Mouse (Mus musculus) lung, adult 2 months (tissue): Measurements from ENCODE around the gene 3110009E18Rik. TPM values are rescaled to one million over a fixed set of nuclear protein-coding genes. Genes with fewer than 3 reads are reported as not detected.

Experiments
- DNase-seq: peaks from one replicate; pipeline ENCODE4 v3.0.0; 2022
- H3K4me1 ChIP-seq: fragments of 200-500 bp; 2 replicates; pipeline ENCODE4 v1.6.1; 2011; ENCODE audit warnings: low read length; ENCODE audit not compliant: control insufficient read depth, insufficient read depth
- H3K4me3 ChIP-seq: fragments of 200-500 bp; replicated peaks from 2 replicates; pipeline ENCODE3; 2011; ENCODE audit warnings: low read depth, mild to moderate bottlenecking, control low read depth, low read length; ENCODE audit errors: extremely low read depth
- CTCF ChIP-seq: fragments of 200-500 bp; IDR thresholded peaks from 2 replicates; pipeline ENCODE4 v1.5.1; 2011; ENCODE audit warnings: mild to moderate bottlenecking, low read length, control low read depth; ENCODE audit not compliant: insufficient read depth
- POLR2A ChIP-seq: fragments of 200-500 bp; IDR thresholded peaks from 2 replicates; pipeline ENCODE4 v1.6.1; 2011; ENCODE audit warnings: low read depth, mild to moderate bottlenecking, control low read depth, low read length, borderline replicate concordance; ENCODE audit errors: extremely low read depth
- WGBS: fragments of 180-500 bp; shearing (Covaris S2); methylation state at CpG from one replicate; pipeline ENCODE4 v1.1.7; 2018; 5-methylcytosine and 5-hydroxymethylcytosine counted together
- polyA plus RNA-seq: library from polyadenylated mRNA; depleted of rRNA; stranded (reverse); fragments of >200 nt; gene quantifications from 2 replicates; pipeline ENCODE4 v1.2.3, GENCODE M21; 2012

3110009E18Rik gene
- polyA plus RNA-seq, 1 experiment = 1.5 TPM

GRCm38 (mm10) chr1:120186655-120187054, 65.7 kb downstream of the 3110009E18Rik start:
- WGBS = 74% methylated on average over 9 of the region's 9 CpGs
- DNase-seq = no peak
- TF ChIP-seq POLR2A (no peak), CTCF (no peak)
- Histone ChIP-seq H3K4me3 (no peak overlapping the region), H3K4me1 (no peaks in the 10 kb centered on the region)

DNA sequence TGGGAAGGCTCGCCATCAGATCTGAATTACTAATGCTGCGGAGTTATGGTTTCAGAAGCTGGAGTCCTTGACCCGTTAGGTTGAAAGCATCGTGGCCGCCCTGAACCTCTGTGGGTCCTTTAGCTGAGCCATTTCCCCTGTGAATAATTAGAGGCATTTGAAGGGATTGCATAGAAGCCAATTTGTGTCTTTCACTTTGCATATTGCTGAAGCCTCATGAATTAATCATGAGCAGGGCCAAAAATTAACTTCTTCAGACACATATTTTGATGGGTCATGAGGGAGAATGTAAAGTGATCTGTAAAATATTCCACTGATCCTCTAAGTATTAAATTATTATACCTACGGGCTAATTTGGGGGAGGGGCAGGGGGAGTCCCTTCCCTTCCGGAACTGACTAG, 66.1 kb downstream of the 3110009E18Rik start:
- DNase-seq = no peak
- 84% methylated on average over 7 of the region's 7 CpGs for WGBS

DNA sequence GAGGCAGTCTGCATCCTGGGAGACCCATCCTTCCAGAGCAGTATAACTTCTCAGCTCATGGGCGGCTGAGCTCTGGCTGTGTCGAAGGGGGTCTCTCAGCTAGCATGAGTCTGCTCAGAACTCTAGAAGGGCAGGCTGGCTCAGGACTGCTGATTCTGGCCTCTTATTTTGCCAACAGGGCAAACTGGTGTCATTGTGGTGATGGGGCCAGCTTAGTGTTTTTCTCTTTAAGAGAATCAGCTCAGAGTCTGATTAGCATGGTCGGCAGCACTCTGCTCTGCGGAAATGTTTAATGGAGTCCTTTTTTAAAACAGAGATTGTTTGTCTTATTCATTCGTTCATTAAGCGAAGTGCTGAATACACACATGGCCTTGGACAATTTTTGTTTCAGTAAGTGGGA, 68.2 kb downstream of the 3110009E18Rik start:
- Histone ChIP-seq H3K4me3 (no peak overlapping the region), H3K4me1 (no peaks in the 10 kb centered on the region)
- DNase-seq = no peak
- TF ChIP-seq POLR2A (no peak), CTCF (no peak)
- 87% methylated on average over 6 of the region's 6 CpGs for WGBS

More for the DNA sequence above, 66.1 kb downstream of the 3110009E18Rik start:
- H3K4me3 ChIP-seq = no peak overlapping the region
- no peaks in the 10 kb centered on the region for H3K4me1 ChIP-seq
- TF ChIP-seq POLR2A (no peak), CTCF (no peak)

- 83% methylated on average over 2 of the region's 2 CpGs for WGBS
- Histone ChIP-seq H3K4me1 (no peaks in the 10 kb centered on the region), H3K4me3 (no peak overlapping the region)
- TF ChIP-seq POLR2A = no peak
- no peak for TF ChIP-seq CTCF
- DNase-seq = no peak
Observed at GRCm38 (mm10) chr1:120190300-120190699, 69.3 kb downstream of the 3110009E18Rik start.

DNA sequence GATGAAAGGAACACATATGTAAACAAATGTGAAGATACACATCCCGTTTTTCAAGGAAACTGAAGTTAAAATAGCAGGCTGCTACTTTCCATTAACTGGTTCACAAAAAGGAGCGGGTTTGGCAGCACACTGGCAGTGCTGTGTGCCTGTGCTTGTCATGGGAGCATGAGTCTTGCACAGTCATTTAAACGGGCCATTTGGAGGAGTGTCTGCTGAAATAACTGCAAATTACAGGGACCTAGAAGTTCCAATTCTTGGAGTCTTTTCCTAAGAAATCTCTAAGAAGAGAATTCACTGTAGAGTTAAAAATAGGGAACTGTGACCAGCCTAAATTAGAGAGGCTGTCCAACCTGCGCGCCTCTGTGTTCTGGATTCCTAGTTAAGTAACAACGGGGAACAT, 70.0 kb downstream of the 3110009E18Rik start:
- no peak for TF ChIP-seq CTCF
- TF ChIP-seq POLR2A = no peak
- H3K4me1 ChIP-seq = no peaks in the 10 kb centered on the region
- no peak overlapping the region for H3K4me3 ChIP-seq
- 57% methylated on average over 6 of the region's 6 CpGs for whole genome bisulfite sequencing
- DNase-seq = no peak

GRCm38 (mm10) chr1:120192321-120192720, 71.3 kb downstream of the 3110009E18Rik start:
- WGBS = 58% methylated on average over 6 of the region's 6 CpGs

GRCm38 (mm10) chr1:120193586-120193985, 72.6 kb downstream of the 3110009E18Rik start:
- no peak for TF ChIP-seq CTCF
- no peak for TF ChIP-seq POLR2A
- DNase-seq = no peak
- no peak overlapping the region for H3K4me3 ChIP-seq
- 88% methylated on average over 10 of the region's 10 CpGs for WGBS
- H3K4me1 ChIP-seq = no peaks in the 10 kb centered on the region

More at GRCm38 (mm10) chr1:120192321-120192720, 71.3 kb downstream of the 3110009E18Rik start:
- no peak for TF ChIP-seq CTCF
- TF ChIP-seq POLR2A = no peak
- Histone ChIP-seq H3K4me1 (no peaks in the 10 kb centered on the region), H3K4me3 (no peak overlapping the region)
- DNase-seq = no peak

GRCm38 (mm10) chr1:120195947-120196346, 75.0 kb downstream of the 3110009E18Rik start:
- DNase-seq = no peak
- TF ChIP-seq CTCF (no peak), POLR2A (no peak)
- WGBS = 38% methylated on average over 5 of the region's 5 CpGs
- Histone ChIP-seq H3K4me3 (no peak overlapping the region), H3K4me1 (no peaks in the 10 kb centered on the region)

GRCm38 (mm10) chr1:120196724-120197123, 75.7 kb downstream of the 3110009E18Rik start:
- TF ChIP-seq CTCF = no peak
- TF ChIP-seq POLR2A = no peak
- DNase-seq = no peak
- H3K4me3 ChIP-seq = no peak overlapping the region
- WGBS = 81% methylated on average over 2 of the region's 2 CpGs
- no peaks in the 10 kb centered on the region for H3K4me1 ChIP-seq

DNA sequence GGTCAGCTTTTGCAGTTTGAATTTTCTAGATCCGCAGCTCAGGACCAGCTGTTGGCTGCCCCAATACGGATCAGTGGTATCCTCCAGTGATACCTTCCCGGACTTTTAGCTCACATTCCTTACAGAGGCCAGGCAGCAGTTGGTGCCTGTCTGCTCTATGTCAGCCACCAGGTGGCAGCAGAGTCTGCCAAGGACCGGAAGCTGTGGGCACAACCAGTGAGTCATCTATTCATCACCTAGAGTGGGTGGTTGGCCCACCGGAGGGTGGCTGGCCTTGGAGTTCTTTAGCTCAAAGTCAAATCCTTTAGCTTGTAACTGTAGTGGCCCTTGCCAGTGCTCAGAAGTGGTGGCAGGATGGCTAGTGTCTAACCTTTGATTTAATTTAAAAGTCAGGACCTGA, 76.2 kb downstream of the 3110009E18Rik start:
- 9% methylated on average over 5 of the region's 5 CpGs for WGBS
- H3K4me1 ChIP-seq = no peaks in the 10 kb centered on the region
- TF ChIP-seq CTCF (peak; percentile 94), POLR2A (no peak)
- H3K4me3 ChIP-seq = no peak overlapping the region
- peak; percentile 67 for DNase-seq
